27 mouse cellular contexts compared by ENCODE assay signal in genomic region chr4:100995617-100996016, GRCm38 (mm10). TPM values are rescaled to one million over a fixed set of nuclear protein-coding genes. Genes with fewer than 3 reads are reported as not detected.
DNase-seq lines count a peak whose midpoint lies in the region; ATAC-seq and TF ChIP-seq lines count a peak whose summit lies in the region.
"Had no signal": no experiment of that assay in that cellular context is flagged by ENCODE, and none has a peak within 500 bp of the region (broad histone marks: within the 10 kb centered on the region; RNA-seq: fewer than 3 reads in every experiment).

No protein-coding gene starts in this region.

- H3K27ac ChIP-seq in heart, embryonic 12.5 days (ENCODE audit: poor library complexity, severe bottlenecking) = no peak overlapping the region
- no peak overlapping the region for H3K27ac ChIP-seq in heart, adult 2 months
- peak overlapping the region; percentile 61 for H3K27ac ChIP-seq in midbrain, embryonic 13.5 days
- no peak overlapping the region for H3K27ac ChIP-seq in midbrain, embryonic 11.5 days (ENCODE audit: low read depth, low read length)
- peak overlapping the region; percentile 52; the same call in 1 of the 2 replicates for H3K27ac ChIP-seq in hindbrain, embryonic 16.5 days (ENCODE audit: low read depth, low read length)
- peak overlapping the region; percentile 57; the same call in 1 of the 2 replicates for H3K27ac ChIP-seq in midbrain, embryonic 15.5 days
- H3K27ac ChIP-seq in forebrain, postnatal 0 days (ENCODE audit: low read depth, low read length) = no peak overlapping the region
- H3K27ac ChIP-seq: macrophage; stomach, postnatal 0 days had no signal

- no peak for TF ChIP-seq POLR2A in heart, adult 2 months (IDR thresholded peaks at IDR 0.05; ENCODE audit: insufficient read depth, low read depth, low read length)

- no peaks in the 10 kb centered on the region for H3K79me2 ChIP-seq in heart, adult 2 months (replicated peaks; ENCODE audit: control insufficient read depth, insufficient read depth, low read length)

- no peak for DNase-seq in heart, adult 2 months
- no peak for DNase-seq in midbrain, embryonic 11.5 days (ENCODE audit: low spot score, missing footprints)
- DNase-seq in forebrain, postnatal 0 days = no peak
- DNase-seq: adrenal gland, postnatal 25 days; cerebellum, adult 9-10 months; gastrocnemius, postnatal 36 days; kidney, adult 9 months; kidney, postnatal 36 days; left cerebral cortex, postnatal 4 days; lung, adult 2 months; right cerebral cortex, postnatal 25 days; thymus, postnatal 25 days had no signal

- H3K4me1 ChIP-seq in heart, embryonic 12.5 days (replicated peaks) = peaks cover 3% of the 10 kb centered on the region
- H3K4me1 ChIP-seq in heart, adult 2 months (ENCODE audit: control insufficient read depth, insufficient read depth, low read length) = no peaks in the 10 kb centered on the region
- H3K4me1 ChIP-seq in midbrain, embryonic 13.5 days (replicated peaks) = peaks cover 62% of the 10 kb centered on the region
- H3K4me1 ChIP-seq in midbrain, embryonic 11.5 days (ENCODE audit: control insufficient read depth, insufficient read depth, low read length) = peaks cover 22% of the 10 kb centered on the region
- H3K4me1 ChIP-seq in hindbrain, embryonic 16.5 days (ENCODE audit: control insufficient read depth, insufficient read depth, low read depth, low read length) = peaks cover 20% of the 10 kb centered on the region
- peaks cover 68% of the 10 kb centered on the region for H3K4me1 ChIP-seq in midbrain, embryonic 15.5 days
- H3K4me1 ChIP-seq in forebrain, postnatal 0 days (ENCODE audit: insufficient read depth) = no peaks in the 10 kb centered on the region

- no peaks in the 10 kb centered on the region for H3K9me3 ChIP-seq in heart, embryonic 12.5 days (replicated peaks)
- no peaks in the 10 kb centered on the region for H3K9me3 ChIP-seq in midbrain, embryonic 13.5 days
- H3K9me3 ChIP-seq in midbrain, embryonic 11.5 days (ENCODE audit: control insufficient read depth, low read length) = no peaks in the 10 kb centered on the region
- no peaks in the 10 kb centered on the region for H3K9me3 ChIP-seq in hindbrain, embryonic 16.5 days (ENCODE audit: control insufficient read depth, low read length)
- no peaks in the 10 kb centered on the region for H3K9me3 ChIP-seq in midbrain, embryonic 15.5 days
- no peaks in the 10 kb centered on the region for H3K9me3 ChIP-seq in forebrain, postnatal 0 days (ENCODE audit: low read length)

- no peak overlapping the region for H3K4me3 ChIP-seq in heart, embryonic 12.5 days
- no peak overlapping the region for H3K4me3 ChIP-seq in heart, adult 2 months
- H3K4me3 ChIP-seq in midbrain, embryonic 13.5 days (replicated peaks) = no peak overlapping the region
- H3K4me3 ChIP-seq in midbrain, embryonic 11.5 days (ENCODE audit: low read depth, low read length) = no peak overlapping the region
- no peak overlapping the region for H3K4me3 ChIP-seq in hindbrain, embryonic 16.5 days (ENCODE audit: low read length)
- H3K4me3 ChIP-seq in midbrain, embryonic 15.5 days = no peak overlapping the region
- H3K4me3 ChIP-seq in forebrain, postnatal 0 days (ENCODE audit: low read depth, low read length) = no peak overlapping the region

- intact Hi-C loops in heart, adult 2 months (cut with DNase I) = no loop called here

- H3K9ac ChIP-seq in heart, embryonic 12.5 days = no peak overlapping the region
- H3K9ac ChIP-seq in heart, adult 2 months (ENCODE audit: low read depth, low read length) = no peak overlapping the region
- H3K9ac ChIP-seq in midbrain, embryonic 13.5 days (replicated peaks) = no peak overlapping the region
- H3K9ac ChIP-seq in midbrain, embryonic 11.5 days (ENCODE audit: low read length) = no peak overlapping the region
- no peak overlapping the region for H3K9ac ChIP-seq in hindbrain, embryonic 16.5 days (ENCODE audit: low read depth, low read length)
- H3K9ac ChIP-seq in midbrain, embryonic 15.5 days = no peak overlapping the region
- no peak overlapping the region for H3K9ac ChIP-seq in forebrain, postnatal 0 days

- peak overlapping the region; percentile 10; the same call in 1 of the 2 replicates for H3K4me2 ChIP-seq in heart, embryonic 12.5 days
- no peak overlapping the region for H3K4me2 ChIP-seq in midbrain, embryonic 13.5 days (replicated peaks)
- no peak overlapping the region for H3K4me2 ChIP-seq in midbrain, embryonic 11.5 days
- H3K4me2 ChIP-seq in hindbrain, embryonic 16.5 days (ENCODE audit: low read length) = no peak overlapping the region
- H3K4me2 ChIP-seq in midbrain, embryonic 15.5 days = no peak overlapping the region
- no peak overlapping the region for H3K4me2 ChIP-seq in forebrain, postnatal 0 days (ENCODE audit: low read depth)

- TF ChIP-seq EP300 in heart, adult 2 months (IDR thresholded peaks at IDR 0.05; ENCODE audit: insufficient read depth, low read depth, low read length) = no peak

- ATAC-seq in heart, embryonic 12.5 days (ENCODE audit: insufficient number of reproducible peaks, low FRiP score) = no peak
- no peak for ATAC-seq in midbrain, embryonic 13.5 days
- ATAC-seq in midbrain, embryonic 11.5 days (ENCODE audit: low FRiP score) = no peak
- ATAC-seq in hindbrain, embryonic 16.5 days = no peak
- no peak for ATAC-seq in midbrain, embryonic 15.5 days (replicated peaks)
- ATAC-seq in CD4-positive, CD25-positive, alpha-beta regulatory T cell, adult 4 months = no peak
- no peak for ATAC-seq in forebrain, postnatal 0 days

- peaks cover 24% of the 10 kb centered on the region for H3K36me3 ChIP-seq in heart, embryonic 12.5 days
- no peaks in the 10 kb centered on the region for H3K36me3 ChIP-seq in heart, adult 2 months (ENCODE audit: control insufficient read depth, insufficient read depth, low read length)
- H3K36me3 ChIP-seq in midbrain, embryonic 13.5 days = peaks cover 60% of the 10 kb centered on the region
- H3K36me3 ChIP-seq in midbrain, embryonic 11.5 days (ENCODE audit: control insufficient read depth, insufficient read depth, low read length) = peaks cover 14% of the 10 kb centered on the region
- no peaks in the 10 kb centered on the region for H3K36me3 ChIP-seq in hindbrain, embryonic 16.5 days (ENCODE audit: control insufficient read depth, insufficient read depth, low read length)
- H3K36me3 ChIP-seq in midbrain, embryonic 15.5 days (replicated peaks) = peaks cover 2% of the 10 kb centered on the region; the same call in 1 of the 2 replicates
- H3K36me3 ChIP-seq in forebrain, postnatal 0 days (ENCODE audit: insufficient read depth) = no peaks in the 10 kb centered on the region; the same call in 1 of the 2 replicates

- 82% methylated on average over 5 of the region's 5 CpGs for WGBS in heart, embryonic 12.5 days
- WGBS in heart, adult 2 months = 92% methylated on average over 5 of the region's 5 CpGs
- 64% methylated on average over 5 of the region's 5 CpGs for WGBS in midbrain, embryonic 13.5 days
- 76% methylated on average over 5 of the region's 5 CpGs for WGBS in midbrain, embryonic 11.5 days
- 57% methylated on average over 5 of the region's 5 CpGs for WGBS in hindbrain, embryonic 16.5 days
- WGBS in midbrain, embryonic 15.5 days = 70% methylated on average over 5 of the region's 5 CpGs
- 54% methylated on average over 5 of the region's 5 CpGs for WGBS in forebrain, postnatal 0 days

- no peaks in the 10 kb centered on the region for H3K27me3 ChIP-seq in heart, embryonic 12.5 days (replicated peaks)
- H3K27me3 ChIP-seq in heart, adult 2 months (ENCODE audit: control insufficient read depth, insufficient read depth, low read length) = no peaks in the 10 kb centered on the region
- no peaks in the 10 kb centered on the region for H3K27me3 ChIP-seq in midbrain, embryonic 13.5 days
- no peaks in the 10 kb centered on the region for H3K27me3 ChIP-seq in midbrain, embryonic 11.5 days (ENCODE audit: control insufficient read depth, insufficient read depth, low read length)
- H3K27me3 ChIP-seq in hindbrain, embryonic 16.5 days (replicated peaks; ENCODE audit: control insufficient read depth, insufficient read depth, low read length) = no peaks in the 10 kb centered on the region
- H3K27me3 ChIP-seq in midbrain, embryonic 15.5 days (replicated peaks) = no peaks in the 10 kb centered on the region
- H3K27me3 ChIP-seq in forebrain, postnatal 0 days (ENCODE audit: insufficient read depth, low read length) = no peaks in the 10 kb centered on the region

- no peak for TF ChIP-seq CTCF in heart, adult 2 months (IDR thresholded peaks at IDR 0.05)
- no peak for TF ChIP-seq CTCF in forebrain, postnatal 0 days (IDR thresholded peaks at IDR 0.05; ENCODE audit: low read depth)

RNA-seq across cellular contexts. Expression of gene Gm10577, which starts 24.9 kb away (rescaled TPM):
- not detected in 2 replicates for polyA plus RNA-seq in heart, embryonic 12.5 days (2016; fragmentation: Nextera tagmentation; extraction: Ambion mirVana)
- not detected for total RNA-seq in heart, adult 2 months (2021)
- polyA plus RNA-seq in heart, adult 2 months (2012; rRNA removed) = not detected in 2 replicates
- not detected in 2 replicates for polyA plus RNA-seq in midbrain, embryonic 13.5 days (2015; fragmentation: Nextera tagmentation; extraction: Ambion mirVana)
- not detected in 2 replicates for polyA plus RNA-seq in midbrain, embryonic 11.5 days (2014; fragmentation: Nextera tagmentation; extraction: Ambion mirVana)
- not detected in 2 replicates for polyA plus RNA-seq in hindbrain, embryonic 16.5 days (2015; fragmentation: Nextera tagmentation; extraction: Ambion mirVana)
- polyA plus RNA-seq in midbrain, embryonic 15.5 days (2015; fragmentation: Nextera tagmentation; extraction: Ambion mirVana) = not detected in 2 replicates
- polyA plus RNA-seq in CD4-positive, CD25-positive, alpha-beta regulatory T cell, adult 4 months (2017; shearing (Covaris generic)) = not detected
- not detected in 2 replicates for total RNA-seq in forebrain, postnatal 0 days (2014; rRNA removed)
- polyA plus RNA-seq in forebrain, postnatal 0 days (2015; fragmentation: Nextera tagmentation; extraction: Ambion mirVana) = not detected in 2 replicates
- total RNA-seq: adrenal gland, postnatal 25 days; gastrocnemius, postnatal 36 days; layer of hippocampus, postnatal 14 days; left cerebral cortex, postnatal 4 days; monocyte, adult 5-6 weeks had no signal
- polyA plus RNA-seq: C2C12; embryonic facial prominence, embryonic 14.5 days; forebrain, embryonic 11.5 days; heart, embryonic 16.5 days; intestine, embryonic 14.5 days; lung, adult 2 months; macrophage; neural tube, embryonic 14.5 days; stomach, postnatal 0 days had no signal

Comparison
In these comparisons a context has a peak if more than half of its experiments do, and no peak if none do; other contexts are left out.
1. H3K27ac ChIP-seq: peak in midbrain, embryonic 13.5 days (single experiment), hindbrain, embryonic 16.5 days (single experiment) and midbrain, embryonic 15.5 days (single experiment); none in heart, embryonic 12.5 days (single experiment), heart, adult 2 months (single experiment), midbrain, embryonic 11.5 days (single experiment) and forebrain, postnatal 0 days (single experiment).